Mouse (Mus musculus): ENCODE results near the gene Slc47a1. TPM values are rescaled to one million over a fixed set of nuclear protein-coding genes. Genes with fewer than 3 reads are reported as not detected.
"Not testable (repeated sequence)": the region's sequence is repeated elsewhere in the genome, so short reads cannot be mapped to it uniquely, and the experiment has no call there.

The Slc47a1 gene
- total RNA-seq, 4 experiments from 2014 or later = 1.6 to 3.3 (median 2.9) TPM

DNA sequence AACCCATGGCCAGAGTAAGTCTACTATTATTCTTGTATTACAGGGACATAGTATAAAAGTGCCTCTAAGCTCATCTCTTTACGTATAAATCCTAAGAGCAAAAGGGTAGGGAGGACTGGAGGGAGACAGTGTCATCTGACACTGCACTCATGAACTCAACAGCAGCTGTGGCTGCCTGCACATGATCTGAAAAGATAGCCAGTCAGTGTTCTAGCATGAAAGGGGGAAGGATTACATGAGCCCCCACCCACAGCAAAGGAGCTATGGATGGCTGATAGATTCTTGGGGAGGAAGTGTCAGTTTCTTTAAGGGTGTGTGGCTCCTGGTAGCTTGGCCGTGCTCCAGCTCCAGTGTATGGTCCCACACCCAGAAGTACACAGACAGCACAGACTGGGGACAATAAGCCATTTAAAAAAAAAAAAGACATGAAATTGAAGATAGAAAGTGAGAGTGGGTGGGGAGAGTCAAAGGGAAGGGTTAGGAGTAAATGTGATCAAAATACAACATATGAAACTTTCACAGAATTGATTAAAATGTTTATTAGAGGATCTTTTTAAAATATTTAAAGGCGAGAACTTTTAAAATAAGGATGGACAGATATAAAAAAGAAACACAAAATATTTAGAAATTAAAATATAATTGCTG is 58.1 kb downstream of the Slc47a1 start:
- DNase-seq (ENCODE audit: low spot score in 2 of 2) = no peak

DNA sequence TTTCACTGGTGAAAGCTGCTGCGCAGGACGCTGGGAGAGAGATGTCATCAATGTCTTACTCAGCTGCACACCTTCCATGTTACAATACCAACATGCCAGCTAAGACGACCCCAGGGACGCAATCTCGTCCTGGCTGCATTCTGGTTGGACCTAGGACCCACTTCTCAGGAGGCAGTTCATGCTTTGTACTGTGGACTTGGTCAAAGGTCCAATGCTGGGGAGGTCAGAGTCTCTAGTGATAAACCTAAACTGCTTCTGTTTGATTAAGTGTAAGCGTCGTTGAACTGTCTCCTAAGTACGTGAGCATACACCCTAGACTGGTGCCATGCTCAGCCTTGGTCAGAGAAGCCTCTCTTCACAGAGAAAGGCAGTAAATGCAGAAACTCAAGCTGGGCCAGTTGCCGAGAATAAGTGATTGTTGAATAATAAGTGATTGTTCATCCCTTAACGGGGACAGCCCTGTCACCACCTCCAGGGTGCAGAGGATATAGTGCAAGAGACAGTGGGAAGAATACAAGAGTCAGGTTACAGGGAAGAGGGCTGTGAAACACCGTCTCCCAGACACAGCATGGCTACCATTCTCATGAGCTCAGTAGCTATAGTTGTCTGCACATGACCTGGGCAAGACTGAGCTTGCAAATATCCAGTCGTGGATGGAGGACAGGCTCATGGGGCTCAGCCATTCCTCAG is 58.8 kb downstream of the Slc47a1 start:
- no peak for DNase-seq (ENCODE audit: low spot score in 2 of 2)

GRCm38 (mm10) chr11:61316864-61317263 is 61.3 kb downstream of the Slc47a1 start:
- no peak for DNase-seq (ENCODE audit: low spot score in 2 of 2)

DNA sequence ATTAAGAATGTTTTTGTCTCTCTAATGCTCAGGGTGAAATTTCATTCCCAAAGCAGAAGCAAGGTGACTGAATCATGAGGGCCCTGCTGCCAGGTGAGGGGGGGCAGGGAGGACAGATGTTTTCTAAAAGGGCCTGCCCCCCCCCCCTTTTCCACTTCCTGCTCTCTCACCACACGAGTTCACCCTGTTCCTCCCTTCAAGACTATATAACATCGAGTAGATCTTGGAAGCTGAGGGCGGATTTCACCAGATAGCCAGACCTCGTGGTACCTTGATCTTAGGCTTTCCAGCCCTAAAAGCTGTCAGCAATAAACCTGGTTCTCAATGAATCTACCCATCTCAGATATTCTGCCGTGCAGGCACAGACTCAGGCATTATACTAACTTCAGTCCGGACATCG is 67.8 kb downstream of the Slc47a1 start:
- no peak for DNase-seq (ENCODE audit: low spot score in 2 of 2)

DNA sequence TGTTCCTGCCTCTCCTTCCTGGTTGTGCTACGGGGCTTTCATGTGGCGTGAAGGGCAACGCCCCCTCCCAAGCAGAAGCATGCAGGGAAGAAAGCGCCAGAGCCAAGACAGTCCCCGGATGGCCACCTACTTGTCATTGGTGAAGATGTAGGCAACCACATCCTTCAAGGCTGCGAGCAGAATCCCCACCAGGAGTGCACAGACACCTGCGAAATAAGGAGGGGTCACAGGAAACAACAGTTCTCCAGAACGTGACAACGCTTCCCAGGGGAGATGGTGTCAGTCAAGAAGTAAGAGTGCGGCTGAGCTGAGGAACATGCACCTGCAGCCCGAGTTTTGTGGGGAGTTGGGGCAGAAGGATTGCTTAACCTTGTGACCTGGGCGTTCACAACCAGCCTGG is 68.3 kb downstream of the Slc47a1 start:
- no peak for DNase-seq (ENCODE audit: low spot score in 2 of 2)

- no peak for DNase-seq (ENCODE audit: low spot score in 2 of 2)
Observed at GRCm38 (mm10) chr11:61307795-61308194, 70.3 kb downstream of the Slc47a1 start.

GRCm38 (mm10) chr11:61305377-61305776 is 72.8 kb downstream of the Slc47a1 start:
- no peak for DNase-seq (ENCODE audit: low spot score in 2 of 2)

- DNase-seq (ENCODE audit: low spot score in 2 of 2) = not testable (repeated sequence)
Observed at GRCm38 (mm10) chr11:61304535-61304934, 73.6 kb downstream of the Slc47a1 start.

GRCm38 (mm10) chr11:61300716-61301392 is 77.3 kb downstream of the Slc47a1 start:
- no peak for DNase-seq (ENCODE audit: low spot score in 2 of 2)

GRCm38 (mm10) chr11:61300205-61300604 is 77.9 kb downstream of the Slc47a1 start:
- no peak for DNase-seq (ENCODE audit: low spot score in 2 of 2)

GRCm38 (mm10) chr11:61297901-61298300 is 80.2 kb downstream of the Slc47a1 start:
- DNase-seq (ENCODE audit: low spot score in 2 of 2) = no peak

DNA sequence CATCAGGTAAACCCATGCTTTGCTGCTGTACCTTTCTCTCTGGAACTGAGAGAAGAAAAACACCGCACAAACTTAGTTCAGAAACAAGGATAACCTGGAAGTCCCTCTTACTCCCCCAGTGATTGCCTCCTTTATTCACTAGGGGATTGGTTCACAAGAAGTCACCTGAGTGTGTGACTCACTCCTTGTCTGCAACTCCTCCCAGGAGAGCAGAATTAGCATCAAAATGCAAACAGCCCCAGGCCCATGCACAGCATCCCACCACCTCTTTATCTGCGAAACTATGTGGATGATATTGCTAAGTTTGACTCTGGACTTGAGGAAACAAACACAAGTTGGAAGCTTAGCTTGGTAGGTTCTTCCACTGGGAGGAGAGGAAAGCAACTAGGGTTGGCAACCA is 80.8 kb downstream of the Slc47a1 start:
- DNase-seq (ENCODE audit: low spot score in 2 of 2) = no peak

- DNase-seq (ENCODE audit: low spot score in 2 of 2) = no peak
Observed at GRCm38 (mm10) chr11:61296556-61296955, 81.6 kb downstream of the Slc47a1 start.

DNA sequence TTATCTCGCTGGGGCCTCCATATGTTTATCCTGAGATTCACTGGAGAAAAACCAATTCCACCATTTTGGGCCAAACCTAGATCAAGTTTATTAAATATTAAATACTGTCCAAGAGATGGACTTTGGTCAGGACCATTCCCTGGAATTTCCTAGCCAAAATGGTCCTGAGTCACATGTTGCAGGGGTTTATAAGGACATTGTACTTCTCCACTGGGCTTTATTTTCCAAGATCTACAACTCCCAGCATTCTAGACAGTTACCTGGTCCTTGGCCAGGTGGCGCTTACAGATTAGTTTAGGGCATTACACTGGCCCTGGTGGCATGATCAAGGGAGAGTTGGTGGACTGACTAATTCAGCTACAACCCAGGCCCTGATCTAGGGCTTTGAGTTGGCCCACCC is 82.6 kb downstream of the Slc47a1 start:
- no peak for DNase-seq (ENCODE audit: low spot score in 2 of 2)

DNA sequence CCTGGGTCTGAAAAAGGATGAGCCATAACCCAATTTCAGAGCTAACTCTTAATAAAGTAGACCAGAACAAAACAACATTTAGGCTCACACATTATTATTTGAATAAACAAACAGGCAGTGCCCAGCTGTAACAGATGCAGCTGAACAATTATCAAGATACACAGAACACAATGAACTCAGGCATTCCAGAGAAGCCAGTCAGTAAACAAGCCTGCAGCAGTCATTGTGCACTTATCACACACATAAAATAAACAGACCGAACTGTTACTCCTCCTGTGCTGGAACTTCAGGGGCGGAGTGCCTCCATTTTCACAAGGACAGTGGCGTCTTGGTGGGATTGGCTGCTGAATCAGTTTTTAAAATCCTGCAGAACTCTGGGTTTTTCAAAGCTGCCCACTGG is 83.7 kb downstream of the Slc47a1 start:
- no peak for DNase-seq (ENCODE audit: low spot score in 2 of 2)

Other genes starting within 250 kb of the Slc47a1 start
- gene Usp22, start 203.3 kb downstream of the Slc47a1 start, total RNA-seq (2022) = 100 to 1,000 TPM; 202 to 230 (median 218) TPM
- 1 to 10 TPM; 2.3 to 4.3 (median 2.7) TPM for gene Aldh3a1, start 170.8 kb downstream of the Slc47a1 start, total RNA-seq (2022)
- 10 to 100 TPM; 54.8 to 58.9 (median 56.1) TPM for gene Aldh3a2, start 110.9 kb downstream of the Slc47a1 start, total RNA-seq (2022)
- gene Slc47a2, start 35.5 kb downstream of the Slc47a1 start, total RNA-seq (2022) = under 1 TPM; 0.23 to 0.55 (median 0.27) TPM
- 100 to 1,000 TPM; 223 to 281 (median 257) TPM for gene Rnf112, start 75.8 kb upstream of the Slc47a1 start, total RNA-seq (2022)
- 1 to 10 TPM; 1.9 to 4.0 (median 3.1) TPM for gene Mfap4, start 107.1 kb upstream of the Slc47a1 start, total RNA-seq (2022)
- gene Mapk7, start 116.1 kb upstream of the Slc47a1 start, total RNA-seq (2022) = 10 to 100 TPM; 19.5 to 22.4 (median 21.0) TPM
- gene B9d1, start 126.8 kb upstream of the Slc47a1 start, total RNA-seq (2022) = 10 to 100 TPM; 46.9 to 57.8 (median 47.2) TPM
- 100 to 1,000 TPM; 101 to 118 (median 107) TPM for gene Epn2, start 201.3 kb upstream of the Slc47a1 start, total RNA-seq (2022)

Measured in left cerebral cortex, adult 8-10 months (tissue).